Mouse (Mus musculus): ENCODE results near the gene Sgk1. TPM values are rescaled to one million over a fixed set of nuclear protein-coding genes. Genes with fewer than 3 reads are reported as not detected.

Sgk1 gene
- polyA plus RNA-seq, 1 experiment: 64.1 TPM

DNA sequence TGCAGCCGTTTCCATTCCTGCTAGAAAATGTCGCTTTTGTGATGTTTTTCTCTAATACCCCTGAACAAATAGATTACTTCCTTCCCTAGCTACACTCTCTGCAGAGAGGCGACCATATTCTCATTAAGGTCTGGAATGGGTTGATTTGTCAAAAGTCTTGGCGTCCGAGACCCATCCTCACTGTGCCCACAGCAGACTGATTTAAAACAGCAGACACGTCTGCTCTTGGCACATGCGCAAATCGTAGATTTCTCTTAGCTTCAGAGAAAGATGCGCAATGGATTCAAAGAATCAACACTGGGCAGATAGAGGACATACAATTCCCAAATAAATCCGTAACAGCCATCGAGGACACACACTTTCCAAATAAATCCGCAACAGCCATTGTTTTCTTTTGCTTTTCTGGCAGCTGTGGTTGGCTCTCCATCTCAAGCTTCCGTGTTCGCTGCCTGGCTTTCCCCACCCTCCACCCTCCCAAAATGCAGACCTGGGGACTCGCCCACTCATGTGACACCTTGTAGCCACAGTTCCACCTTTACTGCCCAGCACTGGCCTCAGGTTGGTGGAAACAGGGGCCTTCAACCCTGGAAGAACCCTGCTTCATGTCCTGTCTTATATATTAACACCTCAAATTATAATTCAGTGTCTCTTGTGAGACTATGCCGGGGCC is 42.2 kb downstream of the Sgk1 start:
- peaks cover 5% of the 10 kb centered on the region for H3K4me1 ChIP-seq (ENCODE audit: control insufficient read depth, insufficient read depth, low read length)
- 0 out of 2 replicates have a peak overlapping the region, but pooled peaks have one; percentile 5 for H3K4me3 ChIP-seq (ENCODE audit: insufficient read depth, low read length)
- no peak for TF ChIP-seq CTCF (IDR thresholded peaks at IDR 0.05; ENCODE audit: extremely low read depth, insufficient read depth, low read length)
- no peak for TF ChIP-seq POLR2A (IDR thresholded peaks at IDR 0.05; ENCODE audit: extremely low read depth, insufficient read depth, low read length)
- H3K27ac ChIP-seq (ENCODE audit: insufficient read depth, low read length): peak overlapping the region; percentile 43

DNA sequence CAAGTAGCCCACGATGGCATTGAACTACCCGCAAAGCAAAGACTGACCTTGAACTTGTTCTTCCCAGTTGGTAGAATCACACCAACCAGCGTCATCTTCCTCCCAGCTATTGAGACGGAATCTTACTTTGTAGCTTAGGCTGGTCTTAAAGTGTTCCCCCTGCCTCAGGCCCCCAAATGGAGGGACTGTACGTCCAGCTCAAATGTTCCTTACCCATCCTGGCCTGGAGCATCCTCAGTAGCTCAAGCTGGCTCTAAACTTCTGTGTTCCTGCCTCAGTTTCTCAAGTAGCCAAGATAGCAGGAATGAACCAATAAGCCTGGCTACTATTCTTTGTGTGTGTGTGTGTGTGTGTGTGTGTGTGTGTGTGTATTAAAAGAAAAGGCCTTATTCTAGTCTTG is 45.0 kb downstream of the Sgk1 start:
- H3K4me3 ChIP-seq (ENCODE audit: insufficient read depth, low read length): no peak overlapping the region
- no peak for TF ChIP-seq POLR2A (IDR thresholded peaks at IDR 0.05; ENCODE audit: extremely low read depth, insufficient read depth, low read length)
- TF ChIP-seq CTCF (IDR thresholded peaks at IDR 0.05; ENCODE audit: extremely low read depth, insufficient read depth, low read length): no peak
- H3K4me1 ChIP-seq (ENCODE audit: control insufficient read depth, insufficient read depth, low read length): peaks cover 5% of the 10 kb centered on the region
- H3K27ac ChIP-seq (ENCODE audit: insufficient read depth, low read length): no peak overlapping the region

DNA sequence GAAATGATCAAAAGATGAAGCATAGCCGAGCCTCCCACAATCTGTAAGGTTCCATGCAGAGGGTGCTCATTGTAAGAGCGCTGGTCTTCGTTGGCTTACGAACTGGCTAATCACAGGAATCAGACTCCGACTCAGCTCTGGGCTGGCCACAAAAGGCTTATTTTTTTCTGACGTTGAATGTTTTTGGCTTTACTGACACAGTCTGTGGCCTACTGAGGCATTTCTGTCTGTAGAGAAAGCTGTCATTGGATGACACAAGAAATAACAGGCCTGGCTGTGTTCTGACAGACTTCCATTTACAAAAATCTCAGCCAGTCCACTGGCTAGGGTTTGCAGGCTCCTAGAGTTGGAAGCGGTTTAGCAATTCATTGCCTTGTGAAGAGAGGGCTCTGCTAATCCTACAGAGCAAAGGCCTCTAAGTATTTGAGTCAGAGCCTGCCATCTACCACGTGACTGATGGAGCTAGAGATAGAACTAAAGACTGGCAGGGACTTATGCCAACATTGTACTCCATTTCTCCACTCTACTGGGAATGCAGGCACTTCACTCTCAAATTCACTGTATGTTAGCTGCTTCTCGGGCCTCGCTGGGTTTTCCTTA is 48.9 kb downstream of the Sgk1 start:
- Histone ChIP-seq H3K4me3 (ENCODE audit: insufficient read depth, low read length) (no peak overlapping the region), H3K27ac (ENCODE audit: insufficient read depth, low read length) (0 out of 2 replicates have a peak overlapping the region, but pooled peaks have one; percentile 13), H3K4me1 (ENCODE audit: control insufficient read depth, insufficient read depth, low read length) (peaks cover 4% of the 10 kb centered on the region)
- no peak for TF ChIP-seq CTCF (IDR thresholded peaks at IDR 0.05; ENCODE audit: extremely low read depth, insufficient read depth, low read length)
- TF ChIP-seq POLR2A (IDR thresholded peaks at IDR 0.05; ENCODE audit: extremely low read depth, insufficient read depth, low read length): no peak

DNA sequence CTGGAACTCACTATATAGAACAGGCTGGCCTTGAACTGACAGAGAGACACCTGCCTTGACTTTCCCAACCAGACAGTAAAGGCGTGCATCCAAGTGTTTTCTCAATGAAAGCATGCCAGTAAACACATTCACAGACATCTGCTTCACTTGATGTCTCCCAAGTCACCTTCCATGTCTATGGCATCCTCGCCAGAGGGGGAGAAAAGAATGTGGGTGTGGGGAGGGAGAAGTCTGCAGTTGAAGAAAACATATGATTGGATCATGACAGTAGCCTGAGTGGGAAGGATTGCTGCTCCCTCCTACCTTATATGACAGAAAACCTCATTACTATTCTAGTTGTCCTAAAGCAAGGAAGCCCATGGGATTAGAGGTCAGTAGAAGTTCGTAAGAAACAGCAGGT is 50.8 kb downstream of the Sgk1 start:
- no peak overlapping the region for H3K27ac ChIP-seq (ENCODE audit: insufficient read depth, low read length)
- TF ChIP-seq CTCF (IDR thresholded peaks at IDR 0.05; ENCODE audit: extremely low read depth, insufficient read depth, low read length): no peak
- TF ChIP-seq POLR2A (IDR thresholded peaks at IDR 0.05; ENCODE audit: extremely low read depth, insufficient read depth, low read length): no peak
- no peak overlapping the region for H3K4me3 ChIP-seq (ENCODE audit: insufficient read depth, low read length)
- H3K4me1 ChIP-seq (ENCODE audit: control insufficient read depth, insufficient read depth, low read length): peaks cover 4% of the 10 kb centered on the region

DNA sequence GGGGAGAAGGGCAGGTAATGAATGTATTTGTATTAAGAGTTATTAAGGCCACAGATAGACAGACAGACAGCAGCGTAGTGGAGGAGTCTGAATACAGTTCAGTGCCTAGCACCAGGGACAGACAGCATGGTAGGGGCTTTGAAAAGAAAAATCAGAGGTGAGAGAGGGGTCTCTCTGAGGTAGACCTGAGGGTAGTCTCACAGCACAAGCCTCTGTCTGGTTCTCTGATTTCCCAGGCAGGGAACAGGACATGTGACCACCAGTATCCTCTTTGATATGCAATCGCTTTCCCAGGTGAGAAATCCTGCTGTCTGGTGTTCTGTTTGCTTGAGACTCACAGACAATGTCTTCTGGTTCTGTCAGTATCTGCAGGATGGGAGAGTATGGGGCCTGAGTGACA is 52.8 kb downstream of the Sgk1 start:
- peaks cover 4% of the 10 kb centered on the region for H3K4me1 ChIP-seq (ENCODE audit: control insufficient read depth, insufficient read depth, low read length)
- H3K27ac ChIP-seq (ENCODE audit: insufficient read depth, low read length): no peak overlapping the region
- no peak for TF ChIP-seq CTCF (IDR thresholded peaks at IDR 0.05; ENCODE audit: extremely low read depth, insufficient read depth, low read length)
- TF ChIP-seq POLR2A (IDR thresholded peaks at IDR 0.05; ENCODE audit: extremely low read depth, insufficient read depth, low read length): no peak
- no peak overlapping the region for H3K4me3 ChIP-seq (ENCODE audit: insufficient read depth, low read length)

DNA sequence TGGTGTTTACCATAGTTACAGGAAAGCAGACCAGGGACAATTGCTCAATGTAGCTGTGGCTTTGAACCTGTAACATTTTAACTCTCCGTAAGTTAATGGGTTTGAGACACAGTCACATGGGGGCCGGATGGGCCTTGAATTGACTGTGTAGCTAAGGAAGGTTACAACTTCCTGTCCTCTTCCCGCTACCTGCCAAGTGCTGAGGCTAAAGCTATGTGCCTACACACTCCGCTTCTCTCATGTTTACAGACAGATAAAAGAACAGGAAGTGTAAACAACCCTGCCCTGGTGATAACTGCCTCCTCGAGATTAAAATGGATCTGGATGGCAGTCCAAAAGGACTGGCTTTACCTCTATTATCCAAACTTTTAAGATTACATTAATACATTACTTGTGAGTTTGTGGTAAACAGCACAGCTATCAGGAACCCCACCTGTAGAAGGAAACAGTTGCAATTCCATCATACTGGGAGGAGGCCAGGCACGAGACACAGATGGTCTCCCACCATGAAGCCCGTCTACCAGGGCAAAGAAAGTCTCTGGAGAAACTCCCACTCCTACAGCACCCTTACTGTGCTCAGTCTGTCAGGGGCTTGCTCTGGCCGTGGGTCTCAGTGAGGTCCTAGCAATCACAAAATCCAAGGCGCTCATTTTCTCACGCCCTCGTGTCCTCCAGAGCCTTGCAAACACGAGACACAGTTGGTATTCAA is 54.7 kb downstream of the Sgk1 start:
- no peak overlapping the region for H3K27ac ChIP-seq (ENCODE audit: insufficient read depth, low read length)
- peaks cover 2% of the 10 kb centered on the region for H3K4me1 ChIP-seq (ENCODE audit: control insufficient read depth, insufficient read depth, low read length)
- no peak overlapping the region for H3K4me3 ChIP-seq (ENCODE audit: insufficient read depth, low read length)
- TF ChIP-seq CTCF (IDR thresholded peaks at IDR 0.05; ENCODE audit: extremely low read depth, insufficient read depth, low read length) (no peak), POLR2A (IDR thresholded peaks at IDR 0.05; ENCODE audit: extremely low read depth, insufficient read depth, low read length) (no peak)

DNA sequence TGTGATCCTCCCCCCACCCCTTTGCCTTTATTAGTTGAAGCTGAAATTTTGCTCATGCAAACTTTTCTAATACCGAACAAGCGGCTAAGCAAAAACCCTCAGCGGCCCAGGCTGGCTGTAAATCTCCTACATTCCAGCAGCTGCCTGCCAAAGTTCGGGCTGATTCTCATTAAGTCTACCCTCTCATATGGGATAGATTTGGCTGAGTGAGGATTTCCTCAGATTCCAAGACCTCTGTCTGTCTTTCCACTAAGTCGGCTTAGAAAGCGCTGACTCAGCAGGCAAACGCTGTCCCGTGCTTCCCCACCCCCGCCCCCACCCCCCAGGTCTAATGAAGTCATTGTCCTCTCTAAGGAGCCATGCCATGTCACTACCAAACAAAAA is 55.2 kb downstream of the Sgk1 start:
- H3K4me3 ChIP-seq (ENCODE audit: insufficient read depth, low read length): no peak overlapping the region
- TF ChIP-seq POLR2A (IDR thresholded peaks at IDR 0.05; ENCODE audit: extremely low read depth, insufficient read depth, low read length) (no peak), CTCF (IDR thresholded peaks at IDR 0.05; ENCODE audit: extremely low read depth, insufficient read depth, low read length) (no peak)
- peaks cover 2% of the 10 kb centered on the region for H3K4me1 ChIP-seq (ENCODE audit: control insufficient read depth, insufficient read depth, low read length)
- H3K27ac ChIP-seq (ENCODE audit: insufficient read depth, low read length): no peak overlapping the region

DNA sequence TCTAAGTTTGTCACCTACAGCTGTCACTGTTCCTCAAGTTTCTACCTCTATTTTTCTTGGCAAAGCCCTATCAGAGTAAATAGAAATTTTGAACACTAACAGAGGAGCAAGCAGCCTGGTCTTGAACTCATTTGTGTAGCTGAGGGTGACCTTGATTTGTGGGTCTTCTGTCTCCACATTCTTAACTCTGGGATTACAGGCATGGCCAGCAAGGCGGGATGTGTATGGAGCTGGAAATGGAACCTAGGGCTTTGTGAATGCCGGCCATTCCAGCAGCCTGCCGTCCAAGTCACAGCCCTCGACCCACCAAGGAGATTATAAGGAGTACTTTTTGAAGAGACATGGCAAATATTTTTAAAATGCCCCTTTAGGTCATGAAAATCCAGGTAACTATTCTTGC is 56.2 kb downstream of the Sgk1 start:
- Histone ChIP-seq H3K4me1 (ENCODE audit: control insufficient read depth, insufficient read depth, low read length) (peaks cover 2% of the 10 kb centered on the region), H3K4me3 (ENCODE audit: insufficient read depth, low read length) (no peak overlapping the region), H3K27ac (ENCODE audit: insufficient read depth, low read length) (no peak overlapping the region)
- no peak for TF ChIP-seq POLR2A (IDR thresholded peaks at IDR 0.05; ENCODE audit: extremely low read depth, insufficient read depth, low read length)
- TF ChIP-seq CTCF (IDR thresholded peaks at IDR 0.05; ENCODE audit: extremely low read depth, insufficient read depth, low read length): no peak

DNA sequence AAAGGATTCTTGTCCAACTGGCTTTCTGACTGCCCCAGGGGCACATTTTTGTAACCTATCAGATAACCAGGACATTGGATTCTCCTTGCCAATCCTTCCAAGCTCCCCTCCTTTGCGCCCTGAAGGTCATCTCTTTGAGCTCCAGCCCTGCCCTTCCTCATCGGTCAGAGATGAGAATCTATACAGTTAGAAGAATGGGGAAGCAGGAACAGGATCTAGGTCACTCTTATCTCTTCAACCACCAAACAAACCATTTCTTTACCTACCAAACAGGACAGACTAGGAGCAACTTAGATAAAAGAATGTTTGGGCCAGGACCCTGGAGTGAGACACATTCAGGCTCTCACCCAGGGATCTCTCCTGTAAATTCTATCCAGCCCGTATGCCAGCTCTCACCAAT is 59.3 kb downstream of the Sgk1 start:
- Histone ChIP-seq H3K4me1 (ENCODE audit: control insufficient read depth, insufficient read depth, low read length) (no peaks in the 10 kb centered on the region), H3K4me3 (ENCODE audit: insufficient read depth, low read length) (no peak overlapping the region), H3K27ac (ENCODE audit: insufficient read depth, low read length) (no peak overlapping the region)
- TF ChIP-seq POLR2A (IDR thresholded peaks at IDR 0.05; ENCODE audit: extremely low read depth, insufficient read depth, low read length): no peak
- no peak for TF ChIP-seq CTCF (IDR thresholded peaks at IDR 0.05; ENCODE audit: extremely low read depth, insufficient read depth, low read length)

Measured in cortical plate, adult 2 months (tissue).